Mouse (Mus musculus): Measurements from ENCODE around the gene Umod.

DNA sequence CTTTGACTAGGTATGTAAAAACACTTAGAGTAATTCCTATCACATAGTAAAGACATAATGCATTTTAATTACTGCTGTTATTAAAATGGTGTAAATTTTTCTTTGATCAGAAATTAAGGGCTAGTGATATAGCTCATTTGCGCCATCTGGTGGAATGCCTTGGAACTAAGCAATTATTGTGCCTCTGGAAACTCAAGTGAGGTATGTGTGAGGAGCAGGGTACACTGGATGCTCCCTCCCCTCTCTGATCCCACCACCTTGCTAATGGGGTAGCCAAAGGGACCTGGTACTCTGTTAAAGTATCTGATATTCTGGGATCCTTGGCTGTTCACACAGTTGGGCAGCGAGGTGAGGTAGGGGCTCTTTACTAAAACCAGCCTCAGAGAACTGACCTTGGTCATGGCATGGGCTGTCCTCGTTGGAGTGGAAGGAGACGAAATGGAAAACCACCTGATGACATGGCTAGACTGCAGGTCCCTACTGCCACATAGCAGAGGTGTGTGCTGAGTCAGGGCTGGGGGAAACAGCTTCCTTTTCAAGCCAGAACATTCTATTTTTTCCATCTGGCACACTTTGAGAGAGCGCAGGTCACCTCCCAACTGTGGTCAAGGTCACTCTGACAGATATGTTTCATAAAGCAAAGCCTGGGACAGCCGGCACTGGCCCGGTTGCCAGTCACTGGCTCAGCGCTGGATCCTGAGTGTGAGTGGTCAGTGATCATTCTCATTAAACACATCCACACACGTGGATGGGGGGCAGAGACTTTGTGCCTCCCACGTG lies 36.6 kb upstream of the Umod start:
- TF ChIP-seq CTCF (IDR thresholded peaks at IDR 0.05; ENCODE audit: insufficient read depth, low read depth, low read length): no peak
- TF ChIP-seq POLR2A (IDR thresholded peaks at IDR 0.05; ENCODE audit: insufficient read depth, low read depth, low read length): no peak

Data from olfactory bulb, adult 2 months (tissue).